Mouse (Mus musculus): ENCODE data around the gene Rdh7. TPM values are rescaled to one million over a fixed set of nuclear protein-coding genes. Genes with fewer than 3 reads are reported as not detected.

The Rdh7 gene
- not detected for polyA plus RNA-seq (2017; shearing (Covaris generic))

GRCm38 (mm10) chr10:127888605-127889004, at the start of gene Rdh7:
TSS of gene Rdh7 (minus strand) at chr10:127888817.

DNA sequence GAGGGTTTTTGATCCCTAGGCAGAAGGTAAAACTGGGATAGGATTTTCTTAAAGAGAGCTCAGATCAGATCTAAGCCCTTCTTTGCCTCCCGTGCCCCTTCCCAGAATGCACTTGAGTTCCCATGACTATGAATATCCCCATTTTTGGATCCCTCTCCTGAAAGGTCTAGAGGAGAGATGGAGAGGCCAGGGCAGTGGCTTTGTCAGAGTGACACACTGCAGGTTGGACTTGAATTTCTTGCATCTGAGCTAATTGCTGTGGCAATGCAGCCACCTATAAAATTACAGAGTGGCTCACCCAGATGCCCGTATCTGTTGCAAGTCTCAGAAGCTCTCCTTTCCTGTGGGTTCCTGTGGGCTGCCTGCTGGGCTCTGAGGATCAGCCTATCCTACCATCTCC, 9.6 kb upstream of the Rdh7 start, which contains the start of gene Sdr9c7:
Sdr9c7 (plus strand) TSS at position 301 of the 400 bp plus-strand sequence.

DNA sequence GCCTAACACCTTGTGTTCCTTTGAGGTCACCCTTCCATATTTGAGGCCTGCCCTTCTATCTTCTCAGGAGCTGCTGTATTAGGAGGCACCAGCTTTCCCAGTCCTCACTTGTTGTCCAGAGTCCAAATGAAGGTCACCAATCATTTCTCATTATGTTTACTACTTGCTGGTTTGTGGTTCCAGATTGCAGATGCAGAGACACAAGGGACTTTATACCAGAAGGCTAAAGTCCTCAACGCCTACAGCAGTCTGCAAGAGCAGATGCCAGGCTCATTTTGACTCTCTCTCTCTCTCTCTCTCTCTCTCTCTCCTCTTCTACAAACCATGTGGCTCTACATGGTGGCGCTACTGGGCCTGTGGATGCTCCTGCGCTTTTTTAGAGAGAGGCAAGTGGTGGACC, 22.4 kb downstream of the Rdh7 start, which contains the start of gene Rdh16f2:
Rdh16f2 (plus strand) TSS at position 243 of the 400 bp plus-strand sequence.

DNA sequence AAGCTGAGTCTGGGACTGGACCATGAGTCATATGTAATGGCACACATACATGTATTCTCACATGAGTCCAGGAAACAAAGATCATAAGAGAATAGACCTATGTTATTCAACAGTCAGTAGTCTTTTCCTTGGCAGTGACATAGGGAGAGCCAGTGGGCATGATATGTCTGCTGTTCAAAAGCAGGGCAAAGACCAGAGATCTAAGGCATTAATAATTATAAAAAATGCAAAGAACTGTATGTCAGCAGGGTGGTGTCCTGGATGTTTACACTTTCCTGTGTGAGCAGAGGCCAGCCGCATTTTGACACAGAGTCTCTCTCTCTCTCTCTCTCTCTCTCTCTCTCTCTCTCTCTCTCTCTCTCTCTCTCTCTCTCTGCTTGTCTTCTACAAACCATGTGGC, 39.0 kb downstream of the Rdh7 start, which contains the start of gene Rdh19:
Rdh19 (plus strand) TSS at position 301 of the 400 bp plus-strand sequence.

Other genes starting within 250 kb of the Rdh7 start
- gene Stat6, start 245.8 kb downstream of the Rdh7 start, polyA plus RNA-seq (2017; shearing (Covaris generic)), result 321 TPM
- gene Nemp1, start 221.9 kb downstream of the Rdh7 start, polyA plus RNA-seq (2017; shearing (Covaris generic)), result 14.2 TPM
- gene Nab2, start 220.2 kb downstream of the Rdh7 start, polyA plus RNA-seq (2017; shearing (Covaris generic)), result 76.3 TPM
- gene Myo1a, start 183.6 kb downstream of the Rdh7 start, polyA plus RNA-seq (2017; shearing (Covaris generic)), result 0.11 TPM
- not detected for gene Tac2, start 164.3 kb downstream of the Rdh7 start, polyA plus RNA-seq (2017; shearing (Covaris generic))
- gene Zbtb39, start 149.3 kb downstream of the Rdh7 start, polyA plus RNA-seq (2017; shearing (Covaris generic)), result 0.44 TPM
- gene Gpr182, start 137.1 kb downstream of the Rdh7 start, polyA plus RNA-seq (2017; shearing (Covaris generic)), result 0.07 TPM
- gene Rdh1, start 129.1 kb downstream of the Rdh7 start, polyA plus RNA-seq (2017; shearing (Covaris generic)), result not detected
- gene Rdh16f1, start 129.0 kb downstream of the Rdh7 start, polyA plus RNA-seq (2017; shearing (Covaris generic)), result 0.68 TPM
- gene Rdh9, start 112.4 kb downstream of the Rdh7 start, polyA plus RNA-seq (2017; shearing (Covaris generic)), result not detected
- gene Rdh16, start 87.7 kb downstream of the Rdh7 start, polyA plus RNA-seq (2017; shearing (Covaris generic)), result 0.11 TPM
- gene Rdh19, start 38.9 kb downstream of the Rdh7 start, polyA plus RNA-seq (2017; shearing (Covaris generic)), result not detected
- gene Rdh16f2, start 22.3 kb downstream of the Rdh7 start, polyA plus RNA-seq (2017; shearing (Covaris generic)), result not detected
- not detected for gene Sdr9c7, start 9.7 kb upstream of the Rdh7 start, polyA plus RNA-seq (2017; shearing (Covaris generic))
- gene Hsd17b6, start 118.8 kb upstream of the Rdh7 start, polyA plus RNA-seq (2017; shearing (Covaris generic)), result not detected
- 20.1 TPM for gene Prim1, start 126.4 kb upstream of the Rdh7 start, polyA plus RNA-seq (2017; shearing (Covaris generic))
- gene Naca, start 146.8 kb upstream of the Rdh7 start, polyA plus RNA-seq (2017; shearing (Covaris generic)), result 504 TPM
- gene Ptges3, start 170.1 kb upstream of the Rdh7 start, polyA plus RNA-seq (2017; shearing (Covaris generic)), result 96.7 TPM
- gene Atp5b, start 194.5 kb upstream of the Rdh7 start, polyA plus RNA-seq (2017; shearing (Covaris generic)), result 1,266 TPM
- gene Baz2a, start 202.8 kb upstream of the Rdh7 start, polyA plus RNA-seq (2017; shearing (Covaris generic)), result 88.0 TPM